Mouse (Mus musculus) liver, embryonic 15.5 days (tissue): Measurements from ENCODE around the gene Serpini1. TPM values are rescaled to one million over a fixed set of nuclear protein-coding genes. Genes with fewer than 3 reads are reported as not detected.

ENCODE experiments used
- ATAC-seq: fragments of 200-750 bp; cut with Nextera tagmentation; 2 replicates; pipeline ENCODE4 v1.8.0; 2017; ENCODE audit warnings: moderate number of reproducible peaks, mild to moderate bottlenecking, moderate library complexity; ENCODE audit not compliant: insufficient read depth
- H3K27ac ChIP-seq: fragments of 300-500 bp; sonication (generic); replicated peaks from 2 replicates; pipeline ENCODE4 v1.5.1; 2015; ENCODE audit warnings: mild to moderate bottlenecking, inconsistent platforms
- H3K27me3 ChIP-seq: fragments of 300-500 bp; sonication (generic); 2 replicates; pipeline ENCODE4 v1.6.1; 2015; ENCODE audit warnings: mild to moderate bottlenecking, inconsistent platforms
- H3K36me3 ChIP-seq: fragments of 300-500 bp; sonication (generic); replicated peaks from 2 replicates; pipeline ENCODE4 v1.6.1; 2015; ENCODE audit warnings: moderate library complexity, mild to moderate bottlenecking, inconsistent platforms
- H3K4me1 ChIP-seq: fragments of 300-500 bp; sonication (generic); replicated peaks from 2 replicates; pipeline ENCODE4 v1.6.1; 2015; ENCODE audit warnings: inconsistent platforms
- H3K4me2 ChIP-seq: fragments of 300-500 bp; sonication (generic); 2 replicates; pipeline ENCODE4 v1.6.1; 2015; ENCODE audit warnings: moderate library complexity, mild to moderate bottlenecking, inconsistent platforms
- H3K4me3 ChIP-seq: fragments of 300-500 bp; sonication (generic); replicated peaks from 2 replicates; pipeline ENCODE4 v1.5.1; 2015; ENCODE audit warnings: mild to moderate bottlenecking, inconsistent platforms
- H3K9ac ChIP-seq: fragments of 300-500 bp; sonication (generic); 2 replicates; pipeline ENCODE4 v1.6.1; 2015; ENCODE audit warnings: moderate library complexity, mild to moderate bottlenecking, inconsistent platforms
- H3K9me3 ChIP-seq: fragments of 300-500 bp; sonication (generic); replicated peaks from 2 replicates; pipeline ENCODE4 v1.6.1; 2016; ENCODE audit warnings: inconsistent platforms
- WGBS: fragments of 180-500 bp; shearing (Covaris S2); methylation state at CpG from one replicate; pipeline ENCODE4 v1.1.7; 2015; ENCODE audit warnings: mixed read lengths; ENCODE audit not compliant: insufficient replicate concordance; 5-methylcytosine and 5-hydroxymethylcytosine counted together
- polyA plus RNA-seq: library from polyadenylated mRNA; unstranded; fragments of >200 nt; fragmentation: Nextera tagmentation; extraction: Ambion mirVana; gene quantifications from 2 replicates; pipeline ENCODE4 v1.2.1, GENCODE M21; 2015

Gene Serpini1
- polyA plus RNA-seq, result 0.52 and 0.64 TPM in 2 replicates

DNA sequence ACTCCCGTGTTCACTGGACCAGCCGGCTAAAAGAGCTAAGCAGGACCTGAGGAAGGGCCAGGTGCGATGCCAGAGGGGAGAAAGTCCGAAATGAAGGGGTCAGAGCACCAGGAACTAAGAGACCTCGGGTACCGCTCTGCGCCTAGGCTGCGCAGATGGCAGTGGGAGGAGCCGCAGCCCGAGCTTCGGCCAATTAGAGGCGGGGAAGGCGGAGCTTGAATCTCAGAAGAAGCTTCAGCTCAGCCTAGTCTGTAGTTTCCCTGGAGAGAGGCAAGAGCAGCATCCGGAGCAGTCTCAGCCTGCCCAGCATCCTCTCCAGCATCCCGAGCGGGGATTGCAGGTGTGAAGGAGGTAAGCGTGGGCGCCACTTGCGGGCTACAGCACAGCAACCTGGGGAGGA is at the start of gene Serpini1:
TSS of gene Serpini1 (plus strand) at position 256 of the 400 bp plus-strand sequence.
- Histone ChIP-seq H3K4me3 (peak within 1 kb of the TSS; percentile 98), H3K36me3 (no peaks in the 10 kb centered on the region), H3K27ac (peak within 1 kb of the TSS; percentile 91), H3K9ac (peak within 1 kb of the TSS; percentile 95), H3K27me3 (no peaks in the 10 kb centered on the region), H3K4me1 (peaks cover 26% of the 10 kb centered on the region), H3K9me3 (no peaks in the 10 kb centered on the region), H3K4me2 (peak within 1 kb of the TSS; percentile 92)
- 1% methylated on average over 19 of the region's 19 CpGs for WGBS
- ATAC-seq, result peak; percentile 83

DNA sequence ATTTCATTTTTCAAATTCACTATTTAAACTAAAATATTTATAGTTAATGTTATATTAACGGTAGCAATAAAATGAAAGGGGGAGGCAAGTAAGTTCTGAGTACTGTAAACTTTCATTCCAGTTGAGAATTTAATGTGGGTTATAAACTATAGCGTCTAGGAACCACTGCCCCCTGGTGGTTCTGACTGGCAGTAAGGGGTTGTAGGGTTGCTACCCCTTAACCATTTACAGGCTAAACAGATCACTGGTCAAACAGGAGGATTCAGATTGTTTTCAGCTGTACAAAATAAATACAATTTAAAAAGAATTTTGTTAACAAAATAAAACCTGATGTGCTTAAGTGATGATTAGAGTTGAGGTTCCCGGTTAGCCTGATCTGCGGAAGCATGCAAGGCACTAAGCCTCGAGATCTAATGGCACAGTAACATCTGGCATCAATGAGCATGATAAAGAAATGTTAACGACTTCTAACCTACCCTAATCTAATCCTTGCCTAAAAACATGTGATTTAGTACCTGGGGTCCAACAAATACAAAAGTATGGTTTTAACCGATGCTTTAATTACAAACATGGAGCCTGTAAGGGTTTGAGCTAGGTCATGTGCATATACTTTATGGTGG is 39.6 kb upstream of the Serpini1 start:
- Histone ChIP-seq H3K4me3 (no peak overlapping the region), H3K9ac (no peak overlapping the region), H3K27ac (no peak overlapping the region), H3K27me3 (no peaks in the 10 kb centered on the region), H3K4me2 (no peak overlapping the region), H3K4me1 (no peaks in the 10 kb centered on the region), H3K9me3 (no peaks in the 10 kb centered on the region), H3K36me3 (peaks cover 28% of the 10 kb centered on the region)
- ATAC-seq, result no peak
- WGBS, result 72% methylated on average over 7 of the region's 7 CpGs

DNA sequence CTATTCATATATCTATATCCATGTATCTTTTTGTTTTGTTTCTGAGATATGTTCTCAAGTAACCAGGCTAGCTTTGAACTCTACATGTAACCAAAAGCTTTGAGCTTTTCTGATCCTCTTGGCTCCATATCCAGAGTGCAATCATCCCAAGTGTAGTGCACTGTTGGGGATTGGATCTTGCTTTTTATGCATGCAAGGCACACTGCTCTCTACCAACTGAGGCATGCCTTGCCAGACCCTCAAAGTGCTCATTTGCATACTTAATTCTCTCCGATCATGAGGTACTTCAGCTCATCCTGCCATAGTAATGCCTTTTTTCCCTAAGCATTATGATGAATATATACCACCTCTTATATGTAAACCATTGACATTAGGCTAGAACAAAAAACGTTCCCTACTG is 36.0 kb upstream of the Serpini1 start:
- H3K27me3 ChIP-seq, result no peaks in the 10 kb centered on the region
- H3K36me3 ChIP-seq, result peaks cover 31% of the 10 kb centered on the region
- no peaks in the 10 kb centered on the region for H3K9me3 ChIP-seq
- WGBS, result 71% methylated on average over 2 of the region's 2 CpGs
- no peak overlapping the region for H3K27ac ChIP-seq
- H3K4me1 ChIP-seq, result no peaks in the 10 kb centered on the region
- H3K9ac ChIP-seq, result no peak overlapping the region
- H3K4me2 ChIP-seq, result no peak overlapping the region
- no peak overlapping the region for H3K4me3 ChIP-seq
- no peak for ATAC-seq

DNA sequence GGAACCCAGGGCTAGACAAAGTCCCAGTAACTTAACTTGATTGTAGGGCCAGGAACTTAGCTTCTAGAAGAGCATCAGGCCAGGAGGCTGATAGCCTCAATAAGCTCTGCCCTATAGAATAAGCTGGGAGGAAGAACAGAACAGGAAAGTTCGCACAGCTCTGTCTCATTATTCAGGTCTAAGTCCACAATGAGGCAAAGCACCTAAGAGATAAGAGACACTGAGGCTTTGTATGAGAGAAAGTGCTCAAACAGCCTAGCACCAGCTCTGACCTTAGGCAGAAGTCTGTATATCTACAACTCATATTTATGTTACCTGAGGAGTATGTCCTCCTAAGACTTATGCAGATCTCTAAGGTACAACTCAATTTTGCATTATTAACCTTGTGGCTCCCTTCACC is 34.8 kb upstream of the Serpini1 start:
- 76% methylated on average over 1 of the region's 1 CpGs for WGBS
- Histone ChIP-seq H3K9ac (no peak overlapping the region), H3K4me1 (no peaks in the 10 kb centered on the region), H3K27me3 (no peaks in the 10 kb centered on the region), H3K4me2 (no peak overlapping the region), H3K9me3 (no peaks in the 10 kb centered on the region), H3K27ac (no peak overlapping the region), H3K36me3 (peaks cover 41% of the 10 kb centered on the region), H3K4me3 (no peak overlapping the region)
- no peak for ATAC-seq

DNA sequence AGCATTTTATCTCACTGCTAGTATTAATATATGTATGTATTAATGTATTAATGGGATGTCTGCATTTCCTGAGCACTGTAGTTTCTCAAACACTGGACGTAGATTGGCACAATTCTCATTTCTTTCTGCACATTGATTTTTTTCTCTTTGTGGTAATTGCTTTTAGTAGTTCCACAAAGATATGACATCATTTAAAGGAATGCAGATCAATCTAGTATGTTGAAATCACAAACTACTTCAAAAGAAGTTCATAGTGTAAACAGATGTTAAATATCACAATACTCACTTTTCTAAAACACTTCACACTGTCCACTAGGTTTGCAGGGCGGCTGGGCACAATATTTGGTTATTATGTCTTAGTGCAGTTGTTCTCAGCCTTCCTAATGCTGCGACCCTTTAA is 26.3 kb upstream of the Serpini1 start:
- no peak overlapping the region for H3K27ac ChIP-seq
- no peak overlapping the region for H3K9ac ChIP-seq
- 77% methylated on average over 3 of the region's 3 CpGs for WGBS
- H3K9me3 ChIP-seq, result no peaks in the 10 kb centered on the region
- no peak overlapping the region for H3K4me3 ChIP-seq
- H3K36me3 ChIP-seq, result peaks cover 20% of the 10 kb centered on the region
- no peak overlapping the region for H3K4me2 ChIP-seq
- H3K4me1 ChIP-seq, result peaks cover 19% of the 10 kb centered on the region
- ATAC-seq, result no peak
- no peaks in the 10 kb centered on the region for H3K27me3 ChIP-seq

DNA sequence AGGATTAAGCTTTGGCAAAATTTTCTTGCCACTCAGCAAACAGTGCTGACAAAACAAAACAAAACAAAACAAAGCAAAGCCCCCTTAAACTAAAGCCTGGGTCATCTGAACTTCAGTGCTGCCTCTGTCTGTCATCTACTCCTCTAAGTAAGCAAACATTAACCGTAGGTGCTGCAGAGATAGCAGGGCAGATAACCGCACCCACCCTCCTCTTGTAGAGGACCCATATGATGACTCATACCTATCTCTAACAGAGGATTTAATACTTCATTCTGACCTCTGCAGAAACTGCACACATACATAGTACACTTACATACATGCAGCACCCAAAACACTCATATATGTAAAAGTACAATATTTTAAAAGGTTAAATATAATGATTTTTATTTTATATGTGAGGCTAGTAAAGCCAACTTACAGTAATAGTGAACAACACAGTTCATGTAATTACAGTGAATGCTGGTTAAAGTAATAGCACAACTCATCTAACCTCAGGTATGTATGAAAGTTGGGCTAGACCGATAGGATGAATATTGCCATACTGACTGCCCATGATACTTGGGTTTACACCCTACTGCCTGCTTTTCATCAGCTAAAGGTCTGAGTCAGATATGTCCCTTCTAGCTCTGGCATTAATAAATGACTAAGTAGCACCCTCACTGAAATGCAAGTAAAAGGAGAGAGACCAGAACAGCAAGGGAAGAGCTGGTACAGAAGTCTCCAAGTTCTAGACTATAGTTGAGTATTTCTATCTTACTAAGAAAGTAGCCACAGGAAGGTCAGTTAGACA is 23.1 kb upstream of the Serpini1 start:
- H3K27ac ChIP-seq, result 0 out of 2 replicates have a peak overlapping the region, but pooled peaks have one; percentile 38
- H3K4me3 ChIP-seq, result no peak overlapping the region
- peaks cover 7% of the 10 kb centered on the region for H3K36me3 ChIP-seq
- peaks cover 19% of the 10 kb centered on the region for H3K4me1 ChIP-seq
- H3K27me3 ChIP-seq, result no peaks in the 10 kb centered on the region
- no peaks in the 10 kb centered on the region for H3K9me3 ChIP-seq
- no peak overlapping the region for H3K9ac ChIP-seq
- 40% methylated on average over 3 of the region's 3 CpGs for WGBS
- peak overlapping the region; percentile 35; the same call in 1 of the 2 replicates for H3K4me2 ChIP-seq
- peak; percentile 85 for ATAC-seq

DNA sequence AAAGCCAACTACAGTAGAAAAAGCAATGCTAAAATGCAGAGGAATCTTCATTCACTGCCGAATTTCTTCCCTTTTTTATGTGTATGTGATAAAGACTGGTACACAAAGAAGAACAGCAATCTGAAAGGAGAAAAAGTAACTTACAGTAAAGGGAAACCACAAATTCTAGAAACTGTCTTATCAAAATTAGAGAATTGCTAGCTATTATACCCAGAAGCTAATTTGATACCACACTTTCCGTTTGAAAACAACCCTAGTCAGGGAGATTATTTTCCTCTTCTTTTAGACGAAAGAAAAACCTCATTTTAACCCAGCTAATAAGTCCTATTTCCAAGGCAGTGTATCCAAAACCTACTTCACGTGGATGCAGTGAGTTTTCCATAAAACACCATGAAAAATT is 16.1 kb upstream of the Serpini1 start:
- H3K27me3 ChIP-seq, result no peaks in the 10 kb centered on the region
- no peak overlapping the region for H3K27ac ChIP-seq
- no peak overlapping the region for H3K4me2 ChIP-seq
- ATAC-seq, result no peak
- no peak overlapping the region for H3K9ac ChIP-seq
- WGBS, result 56% methylated on average over 4 of the region's 4 CpGs
- H3K4me3 ChIP-seq, result no peak overlapping the region
- H3K4me1 ChIP-seq, result peaks cover 22% of the 10 kb centered on the region
- no peaks in the 10 kb centered on the region for H3K9me3 ChIP-seq
- peaks cover 13% of the 10 kb centered on the region for H3K36me3 ChIP-seq

DNA sequence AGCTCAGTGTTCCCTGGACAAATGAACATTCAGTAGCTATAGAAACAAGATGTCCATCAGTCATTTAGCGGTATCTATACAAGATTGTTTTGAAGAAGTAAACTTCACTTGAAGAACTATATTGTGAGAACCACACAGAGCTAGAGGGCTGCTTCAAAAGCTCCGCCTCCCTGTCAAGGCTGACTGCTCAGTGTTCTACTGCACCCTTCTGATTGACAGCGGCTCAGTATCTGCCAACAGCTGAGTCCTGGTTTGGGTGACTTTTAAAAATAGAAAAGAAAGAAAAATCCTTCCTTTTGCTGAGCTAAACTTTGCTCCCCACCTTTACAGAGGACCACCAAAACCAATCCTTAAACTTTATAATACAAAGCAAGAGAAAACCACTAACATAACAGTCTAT is 14.5 kb upstream of the Serpini1 start:
- peak; percentile 71 for ATAC-seq
- H3K9ac ChIP-seq, result no peak overlapping the region
- peaks cover 22% of the 10 kb centered on the region for H3K4me1 ChIP-seq
- no peak overlapping the region; the same call in 1 of the 2 replicates for H3K4me2 ChIP-seq
- H3K27me3 ChIP-seq, result no peaks in the 10 kb centered on the region
- 37% methylated on average over 3 of the region's 3 CpGs for WGBS
- no peak overlapping the region for H3K4me3 ChIP-seq
- H3K27ac ChIP-seq, result 0 out of 2 replicates have a peak overlapping the region, but pooled peaks have one; percentile 2
- no peaks in the 10 kb centered on the region for H3K9me3 ChIP-seq
- H3K36me3 ChIP-seq, result peaks cover 5% of the 10 kb centered on the region; the same call in 1 of the 2 replicates

DNA sequence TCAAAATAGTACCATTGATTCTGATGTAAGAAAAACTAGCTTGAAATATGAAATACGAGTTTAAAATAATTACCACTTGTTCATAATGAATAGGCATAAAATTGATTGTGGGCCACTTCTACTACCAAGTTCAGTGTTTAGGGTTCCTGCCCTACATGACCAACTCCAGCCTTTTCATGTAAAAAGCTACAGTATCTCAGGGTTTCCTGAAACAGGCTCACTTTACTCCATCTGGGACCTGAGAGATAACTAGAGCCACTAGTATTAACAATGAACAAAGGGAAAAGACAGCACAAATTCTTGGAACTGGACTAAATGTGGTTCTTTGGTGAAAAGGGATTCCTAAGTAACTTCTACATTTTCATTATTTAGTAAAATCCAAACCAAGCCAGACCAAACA is 13.1 kb upstream of the Serpini1 start:
- Histone ChIP-seq H3K27ac (no peak overlapping the region; the same call in 1 of the 2 replicates), H3K9ac (no peak overlapping the region), H3K4me1 (peaks cover 22% of the 10 kb centered on the region), H3K9me3 (no peaks in the 10 kb centered on the region), H3K27me3 (no peaks in the 10 kb centered on the region), H3K36me3 (0 out of 2 replicates have a peak, but pooled peaks cover 5% of the 10 kb centered on the region), H3K4me3 (no peak overlapping the region), H3K4me2 (peak overlapping the region; percentile 30; the same call in 1 of the 2 replicates)
- peak; percentile 87 for ATAC-seq
- 37% methylated on average over 1 of the region's 1 CpGs for WGBS

DNA sequence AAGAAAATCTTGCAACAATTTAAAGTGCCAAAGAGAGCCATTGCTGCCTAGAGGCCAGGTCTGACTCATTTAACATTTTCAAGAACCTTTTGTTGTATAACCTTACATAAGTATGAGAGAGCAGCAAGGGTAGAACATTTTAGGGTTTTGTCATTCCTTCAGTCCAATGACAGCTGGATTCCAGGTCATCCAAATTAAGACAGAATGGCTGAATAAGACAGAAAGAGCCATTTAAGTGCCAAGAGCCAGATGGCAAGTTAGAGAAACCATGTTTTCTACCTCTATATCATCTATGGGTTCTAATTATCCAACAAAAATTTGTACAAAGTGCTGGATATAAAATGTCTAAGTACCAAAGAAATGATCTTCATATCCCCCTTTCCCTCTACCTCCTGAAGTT is 6.1 kb upstream of the Serpini1 start:
- Histone ChIP-seq H3K4me3 (no peak overlapping the region), H3K9me3 (no peaks in the 10 kb centered on the region), H3K4me2 (no peak overlapping the region), H3K9ac (no peak overlapping the region), H3K27ac (no peak overlapping the region), H3K36me3 (no peaks in the 10 kb centered on the region), H3K27me3 (no peaks in the 10 kb centered on the region), H3K4me1 (peaks cover 21% of the 10 kb centered on the region)
- no peak for ATAC-seq

DNA sequence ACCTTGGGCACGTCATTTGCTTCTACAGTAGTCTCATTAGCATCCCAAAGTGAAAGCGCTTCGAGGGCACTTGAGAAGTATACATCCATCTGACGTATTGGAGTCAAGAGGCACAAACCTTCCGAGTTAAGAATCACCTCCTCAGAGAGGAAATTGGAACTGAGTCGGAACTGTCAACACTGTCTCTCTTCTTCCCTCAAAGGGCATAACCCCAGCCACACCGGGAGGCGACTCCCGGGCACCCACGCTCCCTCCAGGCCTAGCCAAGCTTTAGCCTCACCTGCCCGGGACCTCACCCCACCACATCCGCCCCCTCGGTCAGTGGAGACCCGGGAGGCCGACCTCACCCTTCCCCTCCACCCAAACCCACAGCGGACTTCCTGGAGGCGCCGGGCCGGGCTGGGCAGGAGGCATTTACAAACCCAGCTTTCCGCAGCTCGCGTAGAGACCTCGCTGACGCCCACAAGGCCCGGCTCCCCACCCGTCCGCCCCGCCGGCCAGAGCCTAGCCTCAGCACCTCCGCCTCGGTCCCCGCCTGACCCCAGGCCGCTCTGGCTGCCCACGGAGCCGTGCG is 1.1 kb upstream of the Serpini1 start:
- Histone ChIP-seq H3K9me3 (no peaks in the 10 kb centered on the region), H3K27ac (peak overlapping the region; percentile 91), H3K27me3 (no peaks in the 10 kb centered on the region), H3K9ac (peak overlapping the region; percentile 95), H3K4me3 (peak overlapping the region; percentile 98), H3K36me3 (no peaks in the 10 kb centered on the region), H3K4me2 (peak overlapping the region; percentile 77), H3K4me1 (peaks cover 30% of the 10 kb centered on the region)
- ATAC-seq, result peak; percentile 56
- WGBS, result 0% methylated on average over 35 of the region's 36 CpGs
